Mouse (Mus musculus): ENCODE results near the gene Klf12.

DNA sequence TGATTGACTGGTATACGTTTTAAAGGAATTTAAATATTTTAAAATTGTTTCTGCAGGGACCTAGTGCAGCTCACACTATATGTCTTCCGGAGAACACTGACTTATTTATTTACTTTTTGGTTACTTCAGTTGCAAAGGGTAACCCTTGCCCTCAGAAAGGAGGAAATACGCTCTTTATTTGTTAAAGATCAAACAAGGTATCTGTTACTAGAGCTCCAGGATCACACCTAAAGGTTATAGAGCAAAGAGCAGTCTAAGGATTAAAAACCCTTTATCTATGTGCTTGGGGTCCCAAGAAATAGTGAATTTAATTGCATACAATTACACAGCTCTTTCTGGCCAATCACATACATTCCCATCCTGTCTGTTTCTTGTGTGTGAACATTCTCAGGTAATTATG lies 188.7 kb downstream of the Klf12 start:
- TF ChIP-seq POLR2A (IDR thresholded peaks at IDR 0.05; ENCODE audit: control insufficient read depth, extremely low read depth, insufficient read depth, low read length, poor library complexity): no peak
- no peak for TF ChIP-seq CTCF (IDR thresholded peaks at IDR 0.05; ENCODE audit: borderline replicate concordance, control insufficient read depth, extremely low read depth, insufficient read depth, low read length, poor library complexity)

All from thymus, adult 2 months (tissue).